8 mouse cellular contexts compared by ENCODE assay signal in the genomic region with DNA sequence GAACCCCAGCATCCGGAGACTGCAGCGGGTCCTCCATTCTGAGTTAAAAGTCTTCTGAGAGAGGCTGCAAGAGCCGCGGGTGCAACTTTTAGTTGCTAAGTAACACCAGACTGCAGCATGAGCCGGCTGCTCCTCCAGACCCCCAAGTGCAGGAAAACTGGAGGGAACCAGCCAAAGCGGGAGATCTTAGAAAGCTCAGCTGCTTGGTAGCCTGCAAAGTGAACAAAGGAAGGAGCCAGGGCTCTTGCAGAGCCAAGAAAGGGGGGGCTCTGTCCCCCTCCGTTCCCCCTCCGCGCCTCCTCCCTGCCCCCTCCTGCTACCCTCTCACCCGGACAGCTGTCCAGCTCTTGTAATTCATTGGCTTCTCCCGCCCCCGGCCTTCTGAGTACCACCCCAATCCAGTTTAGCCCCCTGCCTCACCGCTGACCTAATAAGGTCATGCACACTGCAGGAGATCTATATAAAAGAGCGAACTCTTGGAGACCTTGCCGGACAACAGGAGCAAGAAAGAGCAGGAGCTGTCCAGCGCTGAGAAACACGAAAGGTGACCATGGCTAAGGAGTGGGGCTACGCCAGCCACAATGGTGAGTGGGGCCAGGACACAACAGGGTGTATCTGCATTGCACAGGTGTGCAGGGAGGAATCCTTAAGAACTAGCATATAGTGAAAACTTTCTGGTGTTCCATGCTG. TPM values are rescaled to one million over a fixed set of nuclear protein-coding genes. Genes with fewer than 3 reads are reported as not detected.
DNase-seq lines count a peak whose midpoint lies in the region; ATAC-seq and TF ChIP-seq lines count a peak whose summit lies in the region.

Car3 (plus strand) TSS at position 491 of the 690 bp plus-strand sequence.

- WGBS in spleen, adult 2 months = 20% methylated on average over 18 of the region's 18 CpGs
- 3% methylated on average over 18 of the region's 18 CpGs for WGBS in heart, embryonic 10.5 days
- 2% methylated on average over 17 of the region's 18 CpGs for WGBS in limb, embryonic 11.5 days

- no peak for TF ChIP-seq POLR2A in spleen, adult 2 months (IDR thresholded peaks at IDR 0.05; ENCODE audit: low read depth, low read length)

- TF ChIP-seq CTCF in spleen, adult 2 months (IDR thresholded peaks at IDR 0.05; ENCODE audit: extremely low read depth, insufficient read depth, insufficient read length, insufficient replicate concordance) = no peak

- peak within 1 kb of the TSS; percentile 75 for H3K4me2 ChIP-seq in limb, embryonic 11.5 days (ENCODE audit: low read depth, severe bottlenecking)

- H3K27me3 ChIP-seq in spleen, adult 2 months (ENCODE audit: control insufficient read depth, insufficient read depth, low read length) = peaks cover 7% of the 10 kb centered on the region
- H3K27me3 ChIP-seq in heart, embryonic 10.5 days (ENCODE audit: insufficient read depth, poor library complexity, severe bottlenecking) = no peaks in the 10 kb centered on the region
- no peaks in the 10 kb centered on the region for H3K27me3 ChIP-seq in limb, embryonic 11.5 days (ENCODE audit: control insufficient read depth, insufficient read depth, low read length)

- peak; percentile 84 for ATAC-seq in limb, embryonic 11.5 days (ENCODE audit: insufficient number of reproducible peaks, low FRiP score, low TSS enrichment, low read depth)
- no peak for ATAC-seq in CD4-positive, CD25-positive, alpha-beta regulatory T cell, adult 4 months

- no peak within 1 kb of the TSS for H3K27ac ChIP-seq in spleen, adult 2 months (ENCODE audit: insufficient read depth, low read length)
- peak within 1 kb of the TSS; percentile 75 for H3K27ac ChIP-seq in heart, embryonic 10.5 days
- H3K27ac ChIP-seq in limb, embryonic 11.5 days (replicated peaks; ENCODE audit: low read depth, low read length) = no peak within 1 kb of the TSS

- no peak for DNase-seq in spleen, adult 2 months (ENCODE audit: low read depth in 1 of 2, low spot score in 2 of 2)
- no peak for DNase-seq in spleen, postnatal 14 days (ENCODE audit: low spot score in 2 of 2)
- peak; percentile 82 for DNase-seq in embryo, embryonic 9.5 days (ENCODE audit: extremely low spot score)
- peak; percentile 85 for DNase-seq in heart, embryonic 10.5 days (ENCODE audit: low spot score)
- DNase-seq in limb, embryonic 11.5 days (ENCODE audit: low spot score) = peak; percentile 69
- DNase-seq in neural tube, embryonic 10.5 days (ENCODE audit: extremely low spot score, low spot score) = peak; percentile 73
- DNase-seq in layer of hippocampus, adult 9-10 months (ENCODE audit: low spot score) = no peak

- peaks cover 5% of the 10 kb centered on the region; the same call in 1 of the 2 replicates for H3K4me1 ChIP-seq in spleen, adult 2 months (ENCODE audit: control insufficient read depth, insufficient read depth, insufficient read length)
- H3K4me1 ChIP-seq in heart, embryonic 10.5 days = peaks cover 10% of the 10 kb centered on the region; the same call in 1 of the 2 replicates
- H3K4me1 ChIP-seq in limb, embryonic 11.5 days (ENCODE audit: control insufficient read depth, insufficient read depth, low read length) = no peaks in the 10 kb centered on the region

- H3K36me3 ChIP-seq in spleen, adult 2 months (ENCODE audit: control insufficient read depth, insufficient read depth, low read length) = no peaks in the 10 kb centered on the region
- no peaks in the 10 kb centered on the region for H3K36me3 ChIP-seq in heart, embryonic 10.5 days
- no peaks in the 10 kb centered on the region for H3K36me3 ChIP-seq in limb, embryonic 11.5 days (ENCODE audit: control insufficient read depth, insufficient read depth, low read length)

- H3K4me3 ChIP-seq in spleen, adult 2 months (ENCODE audit: extremely low read depth, insufficient read depth, insufficient read length) = no peak within 1 kb of the TSS
- peak within 1 kb of the TSS; percentile 62 for H3K4me3 ChIP-seq in heart, embryonic 10.5 days
- peak within 1 kb of the TSS; percentile 32 for H3K4me3 ChIP-seq in limb, embryonic 11.5 days (ENCODE audit: low read depth, low read length)

- peak within 1 kb of the TSS; percentile 50 for H3K9ac ChIP-seq in limb, embryonic 11.5 days (ENCODE audit: low read length)

- H3K9me3 ChIP-seq in heart, embryonic 10.5 days = no peaks in the 10 kb centered on the region
- no peaks in the 10 kb centered on the region for H3K9me3 ChIP-seq in limb, embryonic 11.5 days (ENCODE audit: control insufficient read depth, low read length)

RNA-seq across cellular contexts. Expression of gene Car3, which starts in this region (rescaled TPM):
- polyA plus RNA-seq in spleen, adult 2 months (2012; rRNA removed) = 14.2 and 21.4 TPM in 2 replicates
- polyA plus RNA-seq in heart, embryonic 10.5 days (2016; fragmentation: Nextera tagmentation; extraction: Ambion mirVana) = 11.1 and 12.2 TPM in 2 replicates
- polyA plus RNA-seq in limb, embryonic 11.5 days (2014; fragmentation: Nextera tagmentation; extraction: Ambion mirVana) = 2.9 and 3.1 TPM in 2 replicates
- not detected for polyA plus RNA-seq in CD4-positive, CD25-positive, alpha-beta regulatory T cell, adult 4 months (2017; shearing (Covaris generic))

Comparison
In these comparisons a context has a peak if more than half of its experiments do, and no peak if none do; other contexts are left out.
1. DNase-seq: peak in embryo, embryonic 9.5 days (single experiment), heart, embryonic 10.5 days (single experiment), limb, embryonic 11.5 days (single experiment) and neural tube, embryonic 10.5 days (single experiment); none in spleen, adult 2 months (0 of 2), spleen, postnatal 14 days (0 of 2) and layer of hippocampus, adult 9-10 months (single experiment).